Mouse (Mus musculus): ENCODE data around the gene Dpyd.

The Dpyd gene

GRCm38 (mm10) chr3:118676052-118676777 is 114.3 kb downstream of the Dpyd start:
- no peak for DNase-seq (ENCODE audit: low read depth, low spot score)

GRCm38 (mm10) chr3:118680803-118681202 is 118.9 kb downstream of the Dpyd start:
- DNase-seq (ENCODE audit: low read depth, low spot score) = no peak

GRCm38 (mm10) chr3:118750269-118750668 is 188.3 kb downstream of the Dpyd start:
- no peak for DNase-seq (ENCODE audit: low read depth, low spot score)

DNA sequence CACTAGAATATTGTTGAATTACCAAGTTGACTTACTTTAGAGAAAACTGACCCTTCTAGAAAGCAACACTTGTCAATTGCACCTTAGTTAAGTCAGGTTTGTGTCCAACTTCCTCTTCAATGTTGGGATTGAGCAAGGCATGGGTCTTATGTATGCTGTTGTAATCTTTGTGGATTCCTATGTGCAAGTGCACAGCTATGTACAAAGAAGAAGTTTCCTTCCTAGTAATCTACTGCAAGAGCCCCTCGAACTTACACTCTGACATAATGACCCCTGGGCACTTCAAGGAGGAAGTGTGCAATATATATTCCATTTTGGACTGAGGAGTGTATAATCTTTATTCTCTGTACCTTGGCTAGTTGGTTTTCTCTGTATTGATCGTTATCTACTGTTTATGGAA is 191.7 kb downstream of the Dpyd start:
- DNase-seq (ENCODE audit: low read depth, low spot score) = no peak

DNA sequence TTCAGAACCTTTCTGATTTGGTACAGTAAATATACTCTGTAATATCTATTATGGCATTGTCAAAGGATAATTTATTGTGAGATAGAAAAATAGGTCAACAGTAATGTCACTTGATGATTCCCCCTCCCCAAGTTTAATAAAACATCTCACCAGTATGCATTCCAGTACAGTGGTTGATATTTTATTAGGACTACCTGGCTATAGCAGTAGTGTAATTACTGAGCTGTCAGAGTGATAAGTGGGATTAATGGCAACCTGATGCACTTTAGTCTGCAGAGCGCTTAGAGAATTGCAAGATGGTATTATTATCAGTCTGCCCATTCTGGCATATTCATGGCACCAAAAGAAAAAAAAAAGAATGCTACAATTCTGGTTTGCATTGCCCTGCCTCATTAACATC is 194.2 kb downstream of the Dpyd start:
- DNase-seq (ENCODE audit: low read depth, low spot score) = no peak

DNA sequence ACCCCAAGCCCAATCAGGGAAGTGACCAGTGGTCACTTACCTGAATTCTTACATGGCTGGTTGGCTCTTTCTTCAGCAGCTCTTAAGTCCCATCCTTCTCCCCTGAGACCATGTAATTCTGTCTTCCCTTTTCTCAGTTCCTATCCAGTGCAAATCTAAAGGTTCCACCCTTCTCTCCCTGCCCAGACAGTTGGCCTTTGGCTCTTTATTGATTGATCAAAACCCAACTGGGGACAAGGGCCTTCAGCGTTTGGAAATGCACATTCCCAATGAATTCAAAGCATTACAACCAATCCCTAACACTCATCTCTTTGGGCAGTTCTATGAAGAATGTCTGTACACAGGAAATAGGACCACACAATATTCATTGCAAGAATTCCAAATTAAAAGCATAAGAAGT is 251.0 kb downstream of the Dpyd start:
- DNase-seq (ENCODE audit: low read depth, low spot score) = no peak

DNA sequence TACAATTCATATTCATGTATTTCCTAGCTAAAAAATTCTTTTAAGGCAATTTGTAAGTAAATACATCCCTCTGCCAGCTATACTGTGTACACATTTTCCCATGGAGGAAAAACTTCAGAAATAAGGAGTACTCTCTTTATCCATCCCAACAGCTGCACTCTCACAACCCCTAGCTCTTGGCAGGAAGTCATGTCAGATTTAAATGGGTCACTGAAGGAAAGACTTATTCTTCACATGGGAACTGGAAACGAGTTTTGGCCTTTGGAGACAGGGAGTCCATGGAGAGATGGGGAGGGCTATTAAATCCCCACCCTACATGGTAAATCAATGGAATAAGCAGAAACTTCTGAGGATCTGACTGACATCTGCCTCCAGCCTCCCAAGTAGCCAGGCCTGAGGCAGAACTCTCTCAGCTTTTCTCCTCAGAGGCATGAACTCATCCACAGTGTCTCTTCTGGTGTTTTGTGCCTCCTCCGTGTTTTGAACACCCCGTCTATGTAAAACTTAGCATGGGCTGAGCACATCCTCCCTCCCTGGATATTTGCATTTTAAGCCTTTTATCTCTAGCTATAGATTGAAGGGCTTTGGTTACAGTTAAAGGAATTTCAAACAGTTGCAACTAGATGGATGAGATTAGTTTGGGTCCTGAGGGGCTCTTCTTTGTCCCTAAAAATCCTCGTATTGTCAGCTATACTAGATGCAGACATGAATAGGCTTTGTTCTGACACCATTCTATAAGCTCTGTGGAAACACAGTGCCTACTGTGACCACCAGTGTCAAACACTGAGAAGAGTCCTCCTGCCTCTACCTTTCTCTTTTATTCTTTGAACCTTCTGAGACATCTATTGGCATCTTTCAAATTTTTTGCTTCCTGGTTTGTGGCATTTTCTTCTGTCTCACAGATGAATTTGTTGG is 288.9 kb downstream of the Dpyd start:
- DNase-seq (ENCODE audit: low read depth, low spot score) = no peak

- DNase-seq (ENCODE audit: low read depth, low spot score) = no peak
Measured at GRCm38 (mm10) chr3:118852711-118853110, 290.8 kb downstream of the Dpyd start.

GRCm38 (mm10) chr3:118855411-118855810 is 293.5 kb downstream of the Dpyd start:
- DNase-seq (ENCODE audit: low read depth, low spot score) = no peak

DNA sequence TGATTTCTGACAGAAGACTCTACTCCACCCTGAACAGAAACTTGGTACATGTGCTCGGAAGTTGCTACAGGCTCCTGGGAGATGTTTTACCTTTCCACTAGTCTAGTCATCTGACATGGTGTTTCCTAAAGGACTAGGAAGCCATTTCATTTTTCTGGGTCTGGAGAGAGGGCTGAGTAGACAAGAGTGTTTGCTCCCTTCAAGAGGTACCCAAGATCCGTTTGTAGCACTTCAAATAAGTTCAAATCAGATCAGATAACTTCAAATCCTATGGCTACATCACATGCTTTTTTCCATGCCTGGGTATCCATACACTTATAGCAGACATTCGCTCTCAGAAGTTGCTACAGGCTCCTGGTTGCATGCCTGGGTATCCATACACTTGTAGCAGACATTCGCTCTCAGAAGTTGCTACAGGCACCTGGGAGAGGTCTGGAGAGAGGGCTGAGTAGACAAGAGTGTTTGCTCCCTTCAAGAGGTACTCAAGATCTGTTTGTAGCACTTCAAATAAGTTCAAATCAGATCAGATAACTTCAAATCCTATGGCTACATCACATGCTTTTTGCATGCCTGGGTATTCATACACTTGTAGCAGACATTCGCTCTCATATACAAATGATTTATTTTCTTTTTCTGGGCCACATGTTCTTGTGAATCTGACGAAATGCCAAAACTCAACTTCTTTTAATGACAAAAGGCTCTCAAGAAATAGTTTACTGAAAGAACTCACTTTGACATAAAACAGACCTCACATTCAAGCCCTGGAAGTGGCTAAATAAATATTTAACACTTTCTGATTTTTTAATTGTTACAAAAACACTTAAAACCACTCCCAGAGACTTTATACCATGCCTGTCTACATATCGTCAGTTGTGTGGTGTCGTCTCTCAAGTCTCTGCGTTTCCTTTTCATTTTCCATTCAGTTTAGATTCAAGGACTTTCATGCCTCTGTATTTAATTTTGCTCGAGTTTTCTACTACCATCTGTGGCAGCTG is 307.5 kb downstream of the Dpyd start:
- no peak for DNase-seq (ENCODE audit: low read depth, low spot score)

DNA sequence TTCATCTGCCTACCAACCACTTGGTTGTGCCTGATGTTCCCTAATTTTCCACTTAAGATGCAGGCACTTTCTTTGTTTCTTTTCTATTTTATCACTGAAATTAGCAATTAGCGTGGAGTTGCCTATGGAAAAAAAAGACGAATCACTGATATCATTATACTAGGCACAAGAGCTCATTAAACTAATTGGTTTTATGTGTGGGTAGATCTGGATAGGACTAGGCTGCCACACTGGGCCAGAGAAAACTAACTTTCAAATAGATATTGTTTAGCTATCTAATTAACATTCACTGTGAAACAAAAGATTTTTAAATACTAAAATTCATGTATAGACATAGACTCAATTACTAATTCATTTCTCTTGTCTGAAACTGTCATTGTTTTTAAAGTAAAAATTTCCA is 313.9 kb downstream of the Dpyd start:
- DNase-seq (ENCODE audit: low read depth, low spot score) = no peak

DNA sequence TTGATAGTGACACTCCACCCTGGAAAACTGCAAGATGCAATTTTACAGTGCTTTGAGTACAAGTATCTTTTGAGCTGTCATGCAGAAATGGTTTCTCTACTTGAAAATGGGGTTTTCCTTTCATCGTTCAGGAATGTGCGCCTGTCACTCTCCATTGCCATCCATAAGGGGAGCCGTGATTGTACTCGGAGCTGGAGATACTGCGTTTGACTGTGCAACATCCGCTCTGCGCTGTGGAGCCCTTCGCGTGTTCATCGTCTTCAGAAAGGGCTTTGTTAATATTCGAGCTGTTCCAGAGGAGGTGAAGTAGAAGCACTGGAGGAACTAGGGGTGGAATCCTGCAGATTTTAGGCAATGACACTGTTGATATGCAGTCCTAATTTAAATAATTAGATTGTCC is 337.1 kb downstream of the Dpyd start:
- DNase-seq (ENCODE audit: low read depth, low spot score) = no peak

- no peak for DNase-seq (ENCODE audit: low read depth, low spot score)
Measured at GRCm38 (mm10) chr3:118991312-118991711, 429.4 kb downstream of the Dpyd start.

DNA sequence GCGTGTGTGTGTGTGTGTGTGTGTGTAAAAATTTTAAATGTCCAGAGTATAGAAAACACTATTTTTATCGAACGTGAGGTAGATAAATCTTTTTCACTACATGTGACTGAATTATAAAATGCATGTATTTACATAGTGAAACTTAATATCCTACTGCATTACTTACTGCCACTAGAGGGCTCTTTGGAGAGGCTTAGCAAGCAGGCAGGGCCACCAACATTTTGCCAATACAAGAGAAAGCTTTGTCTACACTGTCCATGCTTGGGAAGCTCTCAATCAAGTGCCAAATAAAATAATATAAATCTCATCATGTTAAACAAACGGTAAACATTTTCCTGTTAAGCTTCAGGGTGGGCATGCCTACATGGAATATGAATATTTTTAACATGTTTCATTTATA is 429.9 kb downstream of the Dpyd start:
- no peak for DNase-seq (ENCODE audit: low read depth, low spot score)

DNA sequence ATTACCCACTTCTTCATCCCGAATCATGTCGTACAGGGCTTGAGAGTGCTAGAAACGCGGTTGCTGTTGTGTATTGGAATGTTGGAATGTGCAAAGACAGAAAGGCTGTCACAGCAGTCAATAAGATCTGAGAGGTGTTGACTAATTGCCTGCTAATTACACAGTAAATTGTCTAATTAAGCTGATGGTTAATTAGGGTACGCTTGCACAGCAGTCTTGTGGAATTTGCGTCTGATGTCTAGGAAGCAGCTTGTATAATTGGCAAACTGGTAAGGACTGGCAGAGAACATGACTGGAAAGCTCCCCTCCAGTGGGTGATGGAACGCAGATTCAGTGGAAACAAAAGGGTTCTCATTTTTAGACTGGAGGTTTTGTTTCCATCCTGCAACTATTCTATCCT is 459.3 kb downstream of the Dpyd start:
- no peak for DNase-seq (ENCODE audit: low read depth, low spot score)

- DNase-seq (ENCODE audit: low read depth, low spot score) = no peak
Measured at GRCm38 (mm10) chr3:119042611-119043010, 480.7 kb downstream of the Dpyd start.

DNA sequence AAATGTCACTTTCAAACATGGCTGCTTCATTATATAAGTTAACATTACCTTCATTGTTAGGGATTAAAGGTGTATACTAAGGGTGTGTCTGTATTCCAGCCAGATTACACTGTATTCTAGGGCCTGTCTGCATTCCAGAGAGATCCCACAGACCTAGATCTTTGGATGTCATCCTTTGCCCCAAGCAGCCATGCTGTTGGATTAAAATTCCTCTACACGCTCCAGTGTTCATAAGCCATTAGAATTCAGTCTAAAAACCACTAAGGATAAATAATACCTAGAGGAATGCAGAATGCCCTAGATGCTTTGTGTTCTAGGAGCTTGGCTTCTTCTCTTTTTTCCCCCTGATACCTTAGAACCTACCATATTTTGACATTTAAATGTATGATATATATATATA is 494.2 kb downstream of the Dpyd start:
- DNase-seq (ENCODE audit: low read depth, low spot score) = no peak

DNA sequence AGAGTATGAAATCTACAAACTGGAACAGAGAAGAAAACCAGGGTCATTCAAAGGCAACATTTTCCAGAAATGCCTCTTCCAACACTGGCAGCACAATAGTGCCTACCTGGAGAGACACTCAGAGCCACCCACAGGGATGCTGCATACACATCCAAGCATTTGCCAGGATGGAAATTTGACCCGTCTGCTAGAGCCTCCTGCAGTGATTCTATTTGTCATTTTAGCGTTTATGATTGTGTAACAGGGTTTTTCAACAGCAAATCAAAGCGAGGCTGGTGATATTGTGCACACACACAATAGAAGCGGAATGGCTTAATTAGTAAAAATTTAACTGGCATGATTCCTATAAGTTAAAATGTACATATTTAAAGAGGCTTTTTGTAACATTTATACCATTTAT is 501.3 kb downstream of the Dpyd start:
- no peak for DNase-seq (ENCODE audit: low read depth, low spot score)

GRCm38 (mm10) chr3:119063642-119064041 is 501.7 kb downstream of the Dpyd start:
- DNase-seq (ENCODE audit: low read depth, low spot score) = no peak

DNA sequence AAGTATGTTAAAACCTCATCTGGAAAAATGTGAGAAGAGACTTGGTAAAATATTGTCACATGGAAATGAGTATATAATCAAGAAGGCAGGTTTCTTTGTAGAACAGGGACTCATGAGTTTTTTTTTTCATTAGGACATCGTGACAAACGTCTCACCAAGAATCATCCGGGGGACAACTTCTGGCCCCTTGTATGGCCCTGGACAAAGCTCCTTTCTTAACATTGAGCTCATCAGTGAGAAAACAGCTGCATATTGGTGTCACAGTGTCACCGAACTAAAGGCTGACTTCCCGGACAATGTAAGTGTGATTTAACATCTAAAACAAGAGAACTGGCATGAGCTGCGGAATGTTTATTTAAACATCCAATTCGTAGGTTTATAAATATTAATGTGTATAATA is 502.8 kb downstream of the Dpyd start:
- DNase-seq (ENCODE audit: low read depth, low spot score) = no peak

DNA sequence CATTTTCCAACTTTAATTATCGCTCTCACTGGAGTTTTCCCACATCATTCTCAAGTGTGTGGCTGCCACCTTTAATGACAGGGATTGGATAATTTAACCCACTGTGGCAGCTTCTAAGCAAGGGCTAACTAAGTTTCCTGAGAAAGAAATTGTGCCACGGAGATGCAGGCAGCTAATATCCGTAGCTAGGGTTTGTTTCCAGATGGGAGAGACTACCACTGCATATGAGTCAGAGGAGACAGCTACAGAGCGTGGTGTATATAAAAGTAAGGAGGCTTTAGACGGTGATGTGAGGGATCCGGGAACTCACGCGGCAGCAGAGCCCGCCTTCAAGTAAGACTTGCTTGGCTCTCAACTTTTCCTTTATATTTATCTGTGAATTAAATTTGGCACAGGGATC is 505.3 kb downstream of the Dpyd start:
- no peak for DNase-seq (ENCODE audit: low read depth, low spot score)

DNA sequence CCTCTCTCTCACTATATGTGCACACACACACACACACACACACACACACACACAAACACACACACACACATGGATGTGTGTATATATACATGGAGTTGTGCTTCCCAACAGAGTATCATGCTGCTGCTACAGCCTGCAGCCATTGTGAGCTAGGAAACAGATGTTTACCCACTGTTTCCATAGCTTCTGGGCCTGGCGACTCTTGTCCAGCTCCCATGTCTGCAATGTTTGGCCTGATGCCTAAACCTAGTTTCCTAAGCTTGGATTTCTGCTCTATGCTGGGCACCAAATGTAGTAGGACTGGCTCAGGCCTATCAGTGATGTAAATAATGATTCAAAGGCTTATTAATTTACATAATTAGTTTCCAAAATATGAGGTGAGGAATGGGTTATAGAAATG is 524.7 kb downstream of the Dpyd start:
- no peak for DNase-seq (ENCODE audit: low read depth, low spot score)

Measured in CD4-positive, CD25-positive, alpha-beta regulatory T cell, adult 2 months (primary cell).